Mouse (Mus musculus) right cerebral cortex, adult 2 months (tissue): ENCODE data around the gene Runx1.

ENCODE experiments used
- DNase-seq, 2 experiments: peaks; one replicate each; pipeline ENCODE4 v3.0.0; 2021 to 2022; ENCODE audit warnings: low spot score in 2 of 2

Runx1 gene

DNA sequence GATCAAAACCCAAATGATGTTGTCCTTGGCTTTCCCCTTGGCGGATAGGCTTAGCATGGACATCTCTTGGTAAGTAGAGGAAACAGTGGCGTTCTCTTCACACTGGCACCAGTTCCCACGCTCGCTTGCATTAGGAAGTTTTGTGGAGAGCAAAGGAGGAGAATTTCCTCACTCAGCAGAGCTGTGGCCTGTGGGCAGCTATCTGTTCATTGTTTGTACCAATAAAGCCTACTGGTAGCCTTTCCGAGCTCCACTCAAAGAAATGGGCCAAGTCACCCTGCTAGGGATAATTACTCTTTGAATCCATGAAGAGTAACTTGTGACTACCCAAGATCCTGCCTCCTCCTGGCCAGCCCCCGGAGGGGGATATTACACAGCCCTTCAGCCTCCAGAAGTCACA, 734 bp upstream of the Runx1 start:
- no peak for DNase-seq

DNA sequence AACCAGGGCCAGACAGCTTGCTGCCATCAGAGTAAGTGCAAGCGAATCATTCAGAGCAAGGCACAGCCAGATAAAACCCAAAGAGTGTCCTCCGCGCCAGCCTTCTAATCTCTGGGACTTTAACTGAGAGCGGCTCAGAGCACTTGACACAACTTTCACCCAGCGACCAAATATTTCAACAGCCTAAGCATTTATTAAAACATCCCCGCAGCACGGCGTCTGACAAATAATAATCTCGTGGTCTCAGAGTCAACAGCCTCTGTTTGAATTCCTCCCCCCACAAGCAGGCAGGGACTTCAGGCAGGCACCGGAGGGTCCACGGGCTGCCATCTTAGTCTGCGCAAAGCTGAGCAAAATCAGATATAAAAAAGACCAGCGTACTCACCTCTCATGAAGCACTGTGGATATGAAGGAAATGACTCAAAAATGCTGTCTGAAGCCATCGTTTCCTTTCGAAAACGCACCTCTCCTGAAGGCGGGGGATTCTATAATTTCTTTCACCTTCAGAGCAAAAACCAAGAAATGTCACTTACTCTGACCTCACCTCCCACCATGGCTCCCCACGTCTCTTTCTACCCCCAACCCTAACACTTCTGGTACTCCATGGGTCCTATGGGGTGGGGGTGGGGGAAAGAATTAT, 625 bp downstream of the Runx1 start:
- DNase-seq: no peak

- no peak for DNase-seq
Observed at GRCm38 (mm10) chr16:92824723-92825203, 1.2 kb downstream of the Runx1 start.

DNA sequence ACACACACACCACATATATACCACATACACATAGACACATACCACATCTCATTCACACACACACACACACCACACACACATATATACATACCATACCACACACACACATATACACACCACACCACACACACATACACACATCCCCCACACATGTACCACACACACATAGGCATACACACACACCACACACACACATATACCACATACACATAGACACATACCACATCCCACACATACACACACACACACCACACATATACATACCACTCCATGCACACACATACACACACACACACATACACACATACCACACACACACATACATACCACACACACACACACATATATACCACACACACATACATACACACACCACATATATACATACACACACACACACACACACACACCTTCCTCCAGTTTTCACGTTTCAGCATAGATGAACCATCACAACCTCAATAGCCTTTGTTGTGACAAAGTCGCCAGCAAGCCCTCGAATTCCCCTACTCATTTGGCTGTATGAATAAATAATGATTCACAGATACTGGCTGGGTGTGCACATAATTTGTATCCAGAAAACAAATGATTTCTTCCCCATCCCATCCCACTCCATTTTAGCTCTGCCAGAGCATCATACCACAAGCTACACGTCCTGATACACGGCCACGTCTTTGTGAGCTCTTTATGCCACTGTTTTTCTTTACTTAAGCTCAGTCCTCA, 1.8 kb downstream of the Runx1 start:
- no peak for DNase-seq

- no peak for DNase-seq
Observed at GRCm38 (mm10) chr16:92823381-92823862, 2.5 kb downstream of the Runx1 start.

GRCm38 (mm10) chr16:92822676-92823075, 3.3 kb downstream of the Runx1 start:
- no peak for DNase-seq

DNA sequence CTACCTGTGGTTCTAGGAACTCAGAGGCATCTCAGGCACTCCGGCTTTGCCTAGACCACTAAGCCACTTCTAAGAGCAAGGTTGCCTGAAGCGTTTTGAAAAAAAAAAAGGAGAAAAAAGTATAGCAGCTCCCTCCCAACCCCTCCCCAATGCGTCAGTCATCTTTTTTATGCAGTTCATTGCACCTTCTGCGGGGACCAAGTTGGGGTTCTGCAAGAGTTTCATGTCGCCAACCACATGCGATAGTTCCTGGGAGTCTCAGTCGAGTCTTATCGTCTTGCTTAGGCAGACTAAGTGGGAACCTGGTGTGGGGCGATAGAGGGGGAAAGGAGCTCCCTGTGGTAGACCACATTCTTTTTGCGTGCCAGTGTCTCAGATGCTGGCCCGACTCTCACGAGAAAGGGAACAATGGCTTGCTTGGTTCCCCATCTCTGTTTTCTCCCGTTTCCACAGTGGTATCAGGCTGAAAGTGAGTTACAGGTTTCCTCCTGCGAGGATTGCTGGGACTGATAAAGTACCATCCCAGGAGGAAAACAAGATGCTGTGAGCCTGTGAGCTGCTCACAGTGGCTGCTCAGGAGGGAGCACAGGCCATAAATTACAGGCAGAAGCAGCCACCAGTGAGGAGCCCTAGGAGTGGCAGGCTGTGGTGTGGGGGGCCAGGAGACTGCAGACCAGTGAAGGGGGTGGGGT, 3.9 kb downstream of the Runx1 start:
- no peak for DNase-seq

DNA sequence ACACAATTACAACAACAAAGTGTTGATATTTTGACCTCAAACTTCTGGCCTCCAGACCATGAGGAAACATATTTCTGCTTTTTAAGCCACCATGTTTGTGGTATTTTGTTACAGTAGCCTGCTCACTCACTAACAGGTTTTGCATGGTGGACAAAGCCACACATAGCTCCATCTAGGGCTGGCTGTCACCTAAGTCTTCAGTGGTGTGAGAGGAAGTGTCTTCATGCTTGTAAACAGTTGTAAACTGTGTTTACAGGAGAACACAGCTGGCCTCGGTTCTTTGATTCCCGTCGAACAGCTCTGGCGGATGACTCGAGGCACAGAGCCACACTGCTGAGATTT, 4.4 kb downstream of the Runx1 start:
- no peak for DNase-seq

DNA sequence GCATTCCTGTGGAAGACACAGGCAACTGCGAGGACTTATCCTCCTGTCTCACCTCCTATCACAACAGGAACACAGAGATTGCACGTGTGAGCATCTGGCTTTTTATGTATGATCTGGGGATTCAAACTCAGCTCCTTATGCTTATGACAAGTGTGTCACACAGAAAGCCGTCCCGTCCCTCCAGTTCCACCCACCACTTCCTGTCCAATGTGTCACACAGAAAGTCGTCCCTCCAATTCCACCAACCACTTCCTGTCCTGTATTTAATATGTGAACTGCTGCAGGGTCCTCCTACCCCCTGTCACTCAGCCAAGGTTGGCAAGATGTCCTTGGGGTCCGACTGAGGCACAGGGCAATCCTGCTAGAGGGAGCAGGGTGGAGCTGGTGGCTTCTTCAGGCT, 5.5 kb downstream of the Runx1 start:
- DNase-seq: no peak

- no peak for DNase-seq
Observed at GRCm38 (mm10) chr16:92818480-92819269, 7.3 kb downstream of the Runx1 start.

DNA sequence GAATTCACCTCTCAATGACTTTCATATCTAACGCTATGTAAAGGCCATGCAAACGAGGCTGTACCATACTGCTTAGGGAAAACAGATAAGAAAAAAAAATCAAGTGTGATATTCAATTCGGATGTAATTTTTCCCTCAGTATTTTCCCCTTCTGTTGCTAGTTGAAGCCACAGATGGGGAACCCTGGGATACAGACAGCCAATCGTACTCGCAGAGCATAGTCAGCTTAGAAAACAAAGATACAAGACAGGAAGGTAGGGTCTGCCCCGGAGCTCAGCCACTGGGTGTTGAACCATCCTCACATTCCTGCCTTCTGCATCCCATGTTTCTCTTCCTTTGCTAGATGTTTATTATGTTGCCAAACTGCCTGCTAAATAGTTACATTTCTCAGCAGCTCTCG, 9.9 kb downstream of the Runx1 start:
- DNase-seq: no peak

- DNase-seq: no peak
Observed at GRCm38 (mm10) chr16:92815195-92815527, 10.8 kb downstream of the Runx1 start.

DNA sequence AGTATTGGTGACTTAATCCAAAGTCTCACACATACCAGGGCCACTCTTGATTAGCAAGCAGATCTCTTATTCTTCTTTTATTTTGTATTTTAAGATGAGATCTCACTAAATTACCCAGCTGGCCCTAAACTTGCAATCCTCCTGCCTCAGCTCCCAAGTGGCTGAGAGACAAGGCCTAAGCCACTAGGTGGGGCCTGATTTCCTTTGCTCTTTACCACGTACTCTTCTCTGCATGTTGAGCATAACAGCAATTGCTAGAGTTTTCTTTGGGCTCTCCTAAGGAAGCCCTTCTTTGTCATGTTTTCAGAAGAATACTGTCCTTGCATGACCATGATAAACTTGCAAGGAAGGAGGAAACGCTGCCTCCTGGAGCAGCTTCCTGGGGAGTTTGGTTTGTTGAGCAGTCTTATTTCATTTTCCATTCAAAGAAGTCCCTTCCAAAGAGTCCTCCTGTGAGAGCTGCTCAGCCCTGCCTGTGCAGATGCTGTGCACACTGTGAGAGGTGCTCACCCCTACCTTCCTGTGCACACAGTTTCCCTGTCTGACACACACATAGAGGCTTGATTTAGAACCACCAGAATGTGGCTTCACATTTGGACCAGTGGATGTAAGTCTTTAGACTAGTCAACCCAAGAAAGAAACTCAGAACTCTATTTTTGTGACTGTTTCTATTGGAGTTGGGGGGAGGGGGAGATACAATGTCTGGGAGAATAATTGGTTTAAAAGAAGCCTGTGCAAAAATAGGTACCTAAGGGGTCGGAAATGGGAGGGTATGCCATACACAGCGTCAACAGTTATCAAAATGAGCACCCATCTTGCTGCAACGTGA, 11.4 kb downstream of the Runx1 start:
- no peak for DNase-seq

DNA sequence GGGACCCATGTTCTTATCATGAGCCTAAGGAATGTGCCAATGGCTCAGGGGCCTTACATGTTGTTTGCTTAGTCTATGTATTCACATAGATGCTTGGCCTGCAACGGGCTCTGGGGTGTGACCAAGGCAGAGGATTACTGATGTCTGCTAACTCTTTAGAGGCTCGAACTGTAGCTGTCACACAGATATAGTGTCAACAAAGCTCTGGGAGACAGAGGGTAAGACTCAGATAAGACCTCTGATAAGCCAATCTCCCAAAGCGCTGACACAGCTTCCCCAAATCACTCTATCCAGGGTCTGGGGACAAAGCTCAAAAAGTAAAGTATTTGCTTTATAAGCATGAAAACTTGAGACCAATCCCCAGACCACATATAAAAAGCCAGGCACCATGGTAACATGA, 13.5 kb downstream of the Runx1 start:
- no peak for DNase-seq

GRCm38 (mm10) chr16:92810568-92811240, 15.2 kb downstream of the Runx1 start:
- DNase-seq: no peak

GRCm38 (mm10) chr16:92807772-92808171, 18.2 kb downstream of the Runx1 start:
- DNase-seq: no peak

- DNase-seq: no peak
Observed at GRCm38 (mm10) chr16:92803076-92803580, 22.8 kb downstream of the Runx1 start.

DNA sequence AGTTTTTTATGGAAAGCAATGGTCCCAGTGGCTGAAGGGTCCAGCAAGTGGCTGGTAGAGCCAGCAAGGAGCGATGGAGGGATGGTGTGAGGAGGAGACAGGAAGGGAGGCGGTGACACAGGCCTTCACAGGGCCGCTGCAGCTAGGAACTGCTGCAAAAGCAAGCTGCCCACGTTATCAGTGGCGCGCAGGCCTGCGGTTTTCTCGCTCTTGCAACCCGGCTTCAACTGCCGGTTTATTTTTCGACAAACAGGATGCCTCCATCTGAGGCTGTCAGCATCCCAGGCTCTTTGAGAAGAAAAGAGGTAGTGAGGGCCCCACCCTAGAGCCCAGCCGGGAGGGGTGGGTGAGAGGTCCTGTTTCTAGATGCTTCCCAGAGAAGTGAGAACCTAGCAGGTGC, 24.4 kb downstream of the Runx1 start:
- no peak for DNase-seq

DNA sequence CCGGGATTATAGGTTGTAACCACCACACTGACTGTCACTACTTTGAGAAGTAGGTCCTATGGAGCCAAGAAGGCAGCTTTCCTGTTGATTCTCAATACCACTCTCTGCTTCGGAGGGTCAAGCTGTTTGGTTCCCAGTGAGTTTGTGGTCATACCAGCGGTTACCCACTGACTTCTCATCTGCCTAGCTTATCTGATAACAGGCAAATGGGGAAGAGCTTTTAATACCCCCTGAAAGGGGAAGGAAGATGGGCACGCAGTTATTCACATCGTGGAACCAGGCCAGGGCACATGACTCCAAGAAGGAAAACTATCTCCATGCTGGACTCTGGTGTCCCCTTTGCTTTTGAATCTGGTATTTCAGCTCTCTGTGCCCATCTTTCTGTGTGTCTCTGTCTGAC, 25.1 kb downstream of the Runx1 start:
- DNase-seq: no peak

- DNase-seq: no peak
Observed at GRCm38 (mm10) chr16:92799940-92800339, 26.0 kb downstream of the Runx1 start.

GRCm38 (mm10) chr16:92794197-92794596, 31.8 kb downstream of the Runx1 start:
- no peak for DNase-seq
